Mouse (Mus musculus) ES-E14 (cell line): ENCODE measurements around the gene Lmf1.

Experiments used
- HCFC1 ChIP-seq: IDR thresholded peaks from 2 replicates; pipeline ENCODE4 v1.6.1; 2012; ENCODE audit warnings: low read length, inconsistent platforms, borderline replicate concordance; ENCODE audit not compliant: insufficient read depth
- MAFK ChIP-seq: IDR thresholded peaks from 2 replicates; pipeline ENCODE4 v1.6.1; 2014; ENCODE audit warnings: mild to moderate bottlenecking, low read depth, low read length, inconsistent platforms; ENCODE audit not compliant: insufficient read depth
- ZNF384 ChIP-seq: IDR thresholded peaks from 2 replicates; pipeline ENCODE4 v1.6.1; 2012; ENCODE audit warnings: low read depth, low read length, inconsistent platforms

DNA sequence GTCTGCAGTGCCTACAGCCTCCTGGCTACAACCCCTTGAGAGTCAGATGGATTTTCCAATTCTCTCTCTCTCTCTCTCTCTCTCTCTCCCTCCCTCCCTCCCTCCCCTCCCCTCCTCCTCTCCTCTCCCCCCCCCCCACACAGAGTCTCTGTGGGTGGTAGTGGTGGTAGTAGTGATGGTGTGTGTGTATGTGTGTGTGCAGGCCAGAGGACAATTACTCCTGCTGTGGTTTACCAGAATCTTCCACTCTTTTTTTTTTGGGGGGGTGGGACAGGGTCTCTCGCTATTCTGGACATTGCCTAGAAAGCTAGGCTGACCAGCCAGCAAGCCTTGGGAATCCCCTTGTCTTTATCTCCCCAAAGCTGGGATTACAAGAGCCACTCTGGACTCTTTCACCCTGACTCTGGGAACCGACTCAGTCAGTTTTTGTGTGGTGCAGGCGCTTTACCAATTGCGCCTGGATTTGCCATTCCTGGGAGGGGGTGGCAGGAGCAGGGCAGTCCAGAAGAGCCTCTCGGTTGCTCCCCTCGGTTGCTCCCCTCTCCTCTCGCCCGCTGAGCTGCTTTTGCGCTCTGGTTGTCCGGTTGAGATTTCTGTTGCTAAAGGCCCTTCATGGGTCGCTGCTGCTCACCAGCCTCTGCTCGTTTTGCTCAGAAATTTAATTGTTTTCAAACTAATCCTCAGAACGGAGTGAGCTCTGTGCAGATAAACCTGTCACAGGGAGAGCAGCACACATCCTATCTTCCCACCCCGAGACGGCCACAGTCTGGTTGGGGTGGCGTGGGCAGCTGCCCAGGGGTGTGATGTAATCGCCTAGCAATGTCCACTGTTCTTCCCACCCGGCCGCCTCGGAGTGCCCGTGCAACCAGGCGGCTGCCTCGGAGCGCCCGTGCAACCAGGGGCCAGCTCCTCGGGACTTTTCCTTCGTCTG lies 39.7 kb upstream of the Lmf1 start:
- no peak for TF ChIP-seq MAFK
- TF ChIP-seq ZNF384, result no peak
- TF ChIP-seq HCFC1, result no peak
